Mouse (Mus musculus) monocyte, adult 59 days (primary cell): ENCODE results near the gene Grm3. TPM values are rescaled to one million over a fixed set of nuclear protein-coding genes. Genes with fewer than 3 reads are reported as not detected.

Source experiments
- total RNA-seq, 2 experiments: library from RNA; stranded (reverse); gene quantifications; one replicate each; pipeline ENCODE4 v1.2.4; 2023

The Grm3 gene
- total RNA-seq = not detected

DNA sequence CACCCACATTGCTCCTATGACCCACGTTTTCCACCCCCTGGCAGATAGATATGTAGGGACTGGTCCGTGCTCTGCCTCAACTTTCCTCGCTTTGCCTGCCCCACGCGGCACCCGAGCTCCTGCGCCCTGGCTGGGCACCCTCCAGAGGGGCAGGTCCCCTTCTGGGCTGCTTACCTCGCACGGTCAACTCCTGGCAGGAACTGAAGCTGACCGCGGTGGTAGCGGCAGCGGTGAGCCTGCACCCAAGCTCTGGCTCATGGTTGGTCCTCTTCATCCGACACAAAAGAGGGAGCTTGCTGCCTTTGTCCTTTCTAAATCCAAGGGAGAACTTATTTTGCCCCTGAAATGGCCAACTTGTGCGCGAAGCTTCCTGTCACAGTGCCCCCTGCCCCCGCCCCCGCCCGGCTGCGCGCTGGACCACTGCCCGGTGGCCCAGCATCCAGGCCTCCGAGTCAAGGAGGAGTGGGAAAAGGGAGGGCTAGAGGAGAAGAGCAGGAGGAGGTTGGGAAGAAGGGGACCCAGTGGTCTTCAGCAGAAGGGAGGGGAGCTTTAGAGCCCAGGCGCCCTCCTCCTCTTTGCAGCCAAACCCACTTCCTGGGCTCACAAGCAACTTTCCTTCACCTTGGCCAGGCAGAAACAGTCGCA, at the start of gene Grm3:
Gene Grm3, minus strand, starts transcription at position 215 of the 645 bp plus-strand sequence.

